Mouse (Mus musculus) hindbrain, embryonic 15.5 days (tissue): ENCODE measurements at regions not wholly inside any gene's neighbourhood (a gene's known extent, or its start where the extent isn't known, plus 50 kb on each side); places are given as distances from the start of the nearest gene placed in this dataset.

Experiments
- ATAC-seq: fragments of 200-750 bp; cut with Nextera tagmentation; 2 replicates; pipeline ENCODE4 v1.8.0; 2017; ENCODE audit warnings: low read depth, moderate number of reproducible peaks, moderate TSS enrichment; ENCODE audit not compliant: low FRiP score
- H3K27ac ChIP-seq: fragments of 300-500 bp; sonication (generic); replicated peaks from 2 replicates; pipeline ENCODE4 v1.5.1; 2015; ENCODE audit warnings: mild to moderate bottlenecking, inconsistent platforms
- H3K27me3 ChIP-seq: fragments of 300-500 bp; sonication (generic); 2 replicates; pipeline ENCODE4 v1.6.1; 2015; ENCODE audit warnings: control low read depth, inconsistent platforms
- H3K36me3 ChIP-seq: fragments of 300-500 bp; sonication (generic); 2 replicates; pipeline ENCODE4 v1.6.1; 2015; ENCODE audit warnings: control low read depth, inconsistent platforms
- H3K4me1 ChIP-seq: fragments of 300-500 bp; sonication (generic); replicated peaks from 2 replicates; pipeline ENCODE4 v1.6.1; 2015; ENCODE audit warnings: control low read depth, inconsistent platforms
- H3K4me2 ChIP-seq: fragments of 300-500 bp; sonication (generic); 2 replicates; pipeline ENCODE4 v1.6.1; 2015; ENCODE audit warnings: moderate library complexity, mild to moderate bottlenecking, inconsistent platforms
- H3K4me3 ChIP-seq: fragments of 300-500 bp; sonication (generic); 2 replicates; pipeline ENCODE4 v1.5.1; 2015; ENCODE audit warnings: mild to moderate bottlenecking, inconsistent platforms
- H3K9ac ChIP-seq: fragments of 300-500 bp; sonication (generic); 2 replicates; pipeline ENCODE4 v1.6.1; 2015; ENCODE audit warnings: inconsistent platforms
- H3K9me3 ChIP-seq: fragments of 300-500 bp; sonication (generic); 2 replicates; pipeline ENCODE4 v1.6.1; 2016; ENCODE audit warnings: control low read depth, inconsistent platforms
- WGBS: fragments of 180-500 bp; shearing (Covaris S2); methylation state at CpG from one replicate; pipeline ENCODE4 v1.1.7; 2015; 5-methylcytosine and 5-hydroxymethylcytosine counted together

DNA sequence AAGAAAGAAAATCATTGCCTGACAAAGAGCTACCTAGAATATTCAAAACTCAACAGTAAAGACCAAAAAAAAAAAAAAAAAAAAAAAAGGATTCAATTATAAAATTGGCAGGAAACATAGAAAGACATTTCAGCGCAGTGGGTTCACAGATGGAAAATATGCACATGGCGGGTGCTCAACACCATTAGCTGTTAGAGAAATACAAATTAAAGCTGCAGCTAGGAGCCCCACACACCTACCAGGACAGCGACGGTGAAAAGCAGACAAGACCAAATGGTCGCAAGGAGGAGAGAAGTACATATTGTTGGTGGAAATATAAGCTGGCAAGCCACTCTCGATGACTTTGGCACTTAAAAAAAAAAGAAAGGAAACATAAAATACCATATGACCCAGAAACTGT lies 183.6 kb upstream of the Rad23b start:
- Histone ChIP-seq H3K4me3 (no peak overlapping the region), H3K4me1 (no peaks in the 10 kb centered on the region), H3K4me2 (no peak overlapping the region), H3K36me3 (no peaks in the 10 kb centered on the region), H3K9ac (no peak overlapping the region), H3K27ac (no peak overlapping the region), H3K27me3 (no peaks in the 10 kb centered on the region), H3K9me3 (no peaks in the 10 kb centered on the region)
- no peak for ATAC-seq
- 87% methylated on average over 6 of the region's 6 CpGs for WGBS

DNA sequence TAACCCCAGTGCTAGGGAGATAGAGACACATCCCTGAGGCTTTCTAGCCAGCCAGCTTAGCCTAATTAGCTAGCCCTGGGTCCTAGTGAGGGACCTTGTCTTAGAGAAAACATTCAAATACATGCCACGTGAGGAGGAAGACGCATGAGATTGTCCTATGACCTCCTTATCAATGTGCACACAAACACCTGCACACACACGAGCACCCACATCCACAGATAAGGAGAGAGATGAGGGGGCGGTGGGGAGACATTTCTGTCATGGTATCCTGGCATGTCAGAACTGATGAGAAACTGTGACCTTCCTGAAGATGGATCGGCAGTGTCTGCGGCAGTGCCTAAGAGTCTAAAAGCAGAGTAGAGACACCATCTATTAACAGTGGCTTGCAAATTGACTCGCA lies 180.8 kb upstream of the Rad23b start:
- Histone ChIP-seq H3K9me3 (no peaks in the 10 kb centered on the region), H3K27me3 (no peaks in the 10 kb centered on the region), H3K4me1 (no peaks in the 10 kb centered on the region), H3K36me3 (no peaks in the 10 kb centered on the region), H3K9ac (no peak overlapping the region), H3K4me2 (no peak overlapping the region), H3K4me3 (no peak overlapping the region), H3K27ac (no peak overlapping the region)
- 84% methylated on average over 7 of the region's 7 CpGs for WGBS
- ATAC-seq: no peak

- H3K4me3 ChIP-seq: no peak overlapping the region
- H3K9ac ChIP-seq: no peak overlapping the region
- H3K4me1 ChIP-seq: no peaks in the 10 kb centered on the region
- H3K27me3 ChIP-seq: no peaks in the 10 kb centered on the region
- H3K4me2 ChIP-seq: no peak overlapping the region
- no peak overlapping the region for H3K27ac ChIP-seq
- no peaks in the 10 kb centered on the region for H3K36me3 ChIP-seq
- ATAC-seq: no peak
- no peaks in the 10 kb centered on the region for H3K9me3 ChIP-seq
- WGBS: 90% methylated on average over 6 of the region's 6 CpGs
These were observed 177.4 kb upstream of the Rad23b start for GRCm38 (mm10) chr4:55172334-55172891.

DNA sequence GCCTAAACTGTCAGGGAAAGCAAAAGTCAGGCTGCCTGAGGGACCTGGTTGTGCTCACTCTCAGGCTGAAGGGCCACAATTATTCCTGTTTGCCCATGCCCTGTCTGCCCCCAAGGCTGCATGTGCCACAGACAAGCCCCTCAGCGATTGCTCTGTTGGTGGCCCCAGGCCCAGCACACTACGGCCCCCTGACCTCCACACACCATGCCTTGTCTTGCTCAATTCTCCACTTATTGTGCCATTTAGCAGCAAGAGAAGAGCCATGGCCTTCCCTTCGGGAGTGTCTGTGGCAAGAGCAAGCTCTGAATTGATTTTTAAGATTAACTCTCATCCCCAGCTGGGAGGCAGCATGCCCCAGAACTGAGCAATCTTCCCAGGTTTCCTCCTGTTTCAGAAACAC lies 173.8 kb upstream of the Rad23b start:
- H3K27me3 ChIP-seq: no peaks in the 10 kb centered on the region
- H3K36me3 ChIP-seq: no peaks in the 10 kb centered on the region
- no peak overlapping the region for H3K9ac ChIP-seq
- no peak overlapping the region for H3K27ac ChIP-seq
- no peak for ATAC-seq
- WGBS: 65% methylated on average over 3 of the region's 3 CpGs
- no peak overlapping the region for H3K4me2 ChIP-seq
- no peak overlapping the region for H3K4me3 ChIP-seq
- no peaks in the 10 kb centered on the region for H3K9me3 ChIP-seq
- no peaks in the 10 kb centered on the region for H3K4me1 ChIP-seq

DNA sequence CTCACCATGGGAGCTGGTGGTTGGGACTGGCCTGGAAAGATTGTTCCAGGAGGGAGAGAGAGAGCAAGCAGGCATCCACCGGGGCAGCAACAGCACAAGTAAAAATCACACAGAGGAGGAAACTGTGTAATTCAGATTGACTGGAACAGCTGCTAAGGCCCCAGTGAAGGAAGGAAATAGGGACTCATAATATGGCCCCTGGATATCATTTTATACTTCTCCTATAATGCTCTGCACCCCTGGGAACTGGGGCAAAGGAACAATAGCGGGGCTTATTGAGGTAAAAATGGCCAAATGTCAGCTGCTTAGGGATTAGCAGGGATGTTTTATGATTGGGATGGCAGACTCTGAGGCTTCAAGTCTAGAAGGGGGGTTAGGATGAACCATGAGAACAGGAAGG lies 170.4 kb upstream of the Rad23b start:
- no peaks in the 10 kb centered on the region for H3K36me3 ChIP-seq
- no peak for ATAC-seq
- WGBS: 70% methylated on average over 2 of the region's 2 CpGs

DNA sequence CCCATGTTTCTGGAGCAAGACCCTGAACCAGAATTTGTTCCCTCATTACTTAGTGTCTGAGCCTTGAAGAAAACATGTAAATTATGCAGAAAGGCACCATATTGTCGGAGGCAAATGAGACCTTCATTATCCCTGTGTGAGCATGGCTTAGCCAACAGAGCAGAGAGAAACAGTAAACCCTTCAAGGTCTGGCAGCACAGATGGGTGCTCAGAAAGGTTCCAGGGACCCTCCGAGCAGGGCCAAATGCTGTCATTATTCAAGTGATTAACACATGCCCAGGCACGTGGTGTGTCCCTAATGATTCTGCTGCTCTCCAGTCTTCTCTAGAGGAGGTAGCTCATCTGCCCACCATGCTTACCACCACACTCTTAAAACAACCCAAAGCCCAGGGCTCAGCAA lies 166.3 kb upstream of the Rad23b start:
- ATAC-seq: no peak

More for the DNA sequence above, 170.4 kb upstream of the Rad23b start:
- no peak overlapping the region for H3K27ac ChIP-seq
- no peak overlapping the region for H3K9ac ChIP-seq
- no peak overlapping the region for H3K4me3 ChIP-seq
- no peaks in the 10 kb centered on the region for H3K4me1 ChIP-seq
- H3K4me2 ChIP-seq: no peak overlapping the region
- H3K27me3 ChIP-seq: no peaks in the 10 kb centered on the region
- no peaks in the 10 kb centered on the region for H3K9me3 ChIP-seq

DNA sequence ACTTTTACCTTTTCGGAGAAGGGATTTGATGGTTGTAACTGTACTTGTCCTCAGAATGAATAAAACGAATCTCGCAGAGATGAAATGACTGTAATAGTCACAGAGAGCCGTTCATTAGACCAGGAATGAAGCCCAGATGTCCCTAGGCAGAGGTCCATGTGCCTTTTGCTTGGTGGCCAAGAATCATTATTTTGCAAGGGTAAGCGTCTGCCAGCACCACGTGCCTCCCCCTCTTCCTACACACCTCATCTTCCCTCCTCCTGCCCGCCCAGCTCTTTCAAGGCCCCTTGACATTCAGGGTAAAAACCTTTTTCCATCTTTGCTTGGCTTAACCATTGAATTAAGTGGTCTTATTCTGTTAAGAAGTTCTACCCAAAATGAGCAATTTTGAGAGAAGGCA lies 161.1 kb upstream of the Rad23b start:
- Histone ChIP-seq H3K27me3 (no peaks in the 10 kb centered on the region), H3K4me1 (no peaks in the 10 kb centered on the region), H3K9ac (no peak overlapping the region), H3K4me2 (no peak overlapping the region), H3K27ac (no peak overlapping the region), H3K4me3 (no peak overlapping the region), H3K36me3 (no peaks in the 10 kb centered on the region), H3K9me3 (no peaks in the 10 kb centered on the region)
- WGBS: 80% methylated on average over 7 of the region's 7 CpGs
- no peak for ATAC-seq

More for the DNA sequence above, 166.3 kb upstream of the Rad23b start:
- no peaks in the 10 kb centered on the region for H3K36me3 ChIP-seq
- no peak overlapping the region for H3K27ac ChIP-seq
- no peaks in the 10 kb centered on the region for H3K27me3 ChIP-seq
- no peaks in the 10 kb centered on the region for H3K4me1 ChIP-seq
- H3K4me2 ChIP-seq: no peak overlapping the region
- no peak overlapping the region for H3K9ac ChIP-seq
- no peaks in the 10 kb centered on the region for H3K9me3 ChIP-seq
- 60% methylated on average over 3 of the region's 3 CpGs for WGBS
- no peak overlapping the region for H3K4me3 ChIP-seq

DNA sequence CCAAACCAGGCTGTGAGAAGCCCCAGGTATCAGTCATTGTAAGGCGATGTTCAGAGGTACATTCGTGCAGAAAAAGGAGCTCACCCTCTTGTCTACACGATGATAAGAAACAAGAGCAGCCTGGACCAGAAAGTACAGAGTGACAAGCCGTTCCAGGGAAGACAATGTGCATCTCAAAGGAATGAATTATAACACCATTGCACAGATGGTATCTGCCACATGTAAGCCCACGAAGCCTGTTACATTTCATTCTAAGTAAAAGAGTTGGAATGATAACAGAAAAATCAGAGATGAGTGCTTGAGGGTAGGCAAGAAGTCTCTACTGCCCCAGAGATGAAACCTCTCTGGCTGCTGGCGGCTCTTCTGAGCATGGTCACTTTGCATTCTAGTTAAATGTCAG lies 159.3 kb upstream of the Rad23b start:
- H3K4me3 ChIP-seq: no peak overlapping the region
- H3K27me3 ChIP-seq: no peaks in the 10 kb centered on the region
- no peaks in the 10 kb centered on the region for H3K9me3 ChIP-seq
- no peak overlapping the region for H3K27ac ChIP-seq
- no peak for ATAC-seq
- no peaks in the 10 kb centered on the region for H3K4me1 ChIP-seq
- H3K9ac ChIP-seq: no peak overlapping the region
- H3K4me2 ChIP-seq: no peak overlapping the region
- 82% methylated on average over 6 of the region's 6 CpGs for WGBS
- no peaks in the 10 kb centered on the region for H3K36me3 ChIP-seq

DNA sequence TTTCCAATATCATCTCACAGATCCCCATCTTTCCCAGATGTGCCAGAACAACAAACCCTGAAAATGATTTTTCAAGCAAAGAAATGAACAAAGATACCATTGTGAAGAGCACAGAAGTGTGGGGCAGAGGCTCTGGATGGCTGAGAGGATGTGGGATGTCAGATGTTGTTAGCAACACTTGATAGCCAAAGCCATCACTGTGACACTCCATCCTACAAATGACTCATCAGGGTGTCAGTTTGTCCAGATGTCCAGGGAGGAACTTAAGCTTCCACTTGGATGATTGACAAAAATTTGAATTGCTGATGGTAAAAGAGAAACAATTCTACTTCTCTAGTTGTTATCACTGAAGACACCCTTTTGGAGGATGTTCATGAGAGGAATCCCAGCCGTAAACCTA lies 155.8 kb upstream of the Rad23b start:
- Histone ChIP-seq H3K4me1 (no peaks in the 10 kb centered on the region), H3K4me2 (no peak overlapping the region), H3K9me3 (no peaks in the 10 kb centered on the region), H3K4me3 (no peak overlapping the region), H3K27ac (no peak overlapping the region), H3K9ac (no peak overlapping the region), H3K36me3 (no peaks in the 10 kb centered on the region), H3K27me3 (no peaks in the 10 kb centered on the region)
- WGBS: 88% methylated on average over 1 of the region's 1 CpGs
- no peak for ATAC-seq

DNA sequence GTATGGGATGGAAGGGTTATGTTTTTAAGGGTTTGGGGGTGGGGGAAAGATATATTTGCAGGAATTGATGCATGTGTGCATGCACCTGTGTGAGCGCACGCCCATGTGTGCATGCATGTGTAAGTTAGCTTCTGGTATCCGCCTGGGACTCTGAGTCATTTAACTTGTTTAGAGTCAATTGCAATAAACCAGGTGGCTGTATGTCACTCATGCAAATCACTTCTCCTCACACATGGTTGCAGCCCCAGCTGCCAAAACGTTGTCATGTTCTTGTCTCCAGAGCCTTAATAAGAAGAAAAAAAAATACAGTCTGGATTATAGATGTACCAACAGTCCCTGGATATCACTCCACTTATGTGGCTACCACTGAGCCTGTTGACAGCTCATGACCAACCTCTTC lies 155.3 kb upstream of the Rad23b start:
- Histone ChIP-seq H3K9me3 (no peaks in the 10 kb centered on the region), H3K27me3 (no peaks in the 10 kb centered on the region), H3K27ac (no peak overlapping the region), H3K4me2 (no peak overlapping the region), H3K4me3 (no peak overlapping the region), H3K36me3 (no peaks in the 10 kb centered on the region), H3K4me1 (no peaks in the 10 kb centered on the region), H3K9ac (no peak overlapping the region)
- no peak for ATAC-seq
- WGBS: 78% methylated on average over 4 of the region's 4 CpGs

GRCm38 (mm10) chr4:55203731-55204710 lies 145.8 kb upstream of the Rad23b start:
- Histone ChIP-seq H3K4me3 (no peak overlapping the region), H3K36me3 (no peaks in the 10 kb centered on the region), H3K4me1 (peaks cover 9% of the 10 kb centered on the region), H3K9ac (no peak overlapping the region), H3K9me3 (no peaks in the 10 kb centered on the region), H3K4me2 (no peak overlapping the region), H3K27me3 (no peaks in the 10 kb centered on the region), H3K27ac (no peak overlapping the region)
- no peak for ATAC-seq
- 50% methylated on average over 20 of the region's 20 CpGs for WGBS

DNA sequence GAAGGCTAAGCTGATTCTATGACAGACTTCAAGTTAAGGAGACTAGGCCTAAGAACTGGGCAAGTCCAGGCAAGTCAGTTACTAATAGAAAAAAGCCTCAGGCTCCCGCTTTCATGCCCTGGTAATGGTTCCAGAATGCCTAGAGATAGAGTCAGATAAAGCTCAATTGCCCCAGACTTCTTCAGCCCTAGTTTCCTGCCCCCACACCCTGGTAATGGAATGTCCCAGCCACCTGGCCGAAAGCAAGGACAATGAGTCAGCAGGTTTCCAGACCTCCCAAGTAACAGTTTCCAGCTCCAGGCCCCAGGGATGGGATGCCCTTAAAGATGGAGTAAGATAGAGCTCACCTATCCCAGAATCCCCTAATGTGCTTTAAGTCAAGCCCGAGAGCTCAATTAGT lies 143.6 kb upstream of the Rad23b start:
- no peak for ATAC-seq
- Histone ChIP-seq H3K4me1 (peaks cover 11% of the 10 kb centered on the region), H3K27ac (no peak overlapping the region), H3K36me3 (no peaks in the 10 kb centered on the region), H3K9ac (no peak overlapping the region), H3K4me2 (no peak overlapping the region), H3K27me3 (no peaks in the 10 kb centered on the region), H3K4me3 (no peak overlapping the region), H3K9me3 (no peaks in the 10 kb centered on the region)
- WGBS: 93% methylated on average over 3 of the region's 3 CpGs
